Mouse (Mus musculus): Measurements from ENCODE around the gene Gm7694.

Gene Gm7694

GRCm38 (mm10) chr1:170282415-170283129 lies 23.6 kb downstream of the Gm7694 start:
- DNase-seq (ENCODE audit: low spot score), result no peak

DNA sequence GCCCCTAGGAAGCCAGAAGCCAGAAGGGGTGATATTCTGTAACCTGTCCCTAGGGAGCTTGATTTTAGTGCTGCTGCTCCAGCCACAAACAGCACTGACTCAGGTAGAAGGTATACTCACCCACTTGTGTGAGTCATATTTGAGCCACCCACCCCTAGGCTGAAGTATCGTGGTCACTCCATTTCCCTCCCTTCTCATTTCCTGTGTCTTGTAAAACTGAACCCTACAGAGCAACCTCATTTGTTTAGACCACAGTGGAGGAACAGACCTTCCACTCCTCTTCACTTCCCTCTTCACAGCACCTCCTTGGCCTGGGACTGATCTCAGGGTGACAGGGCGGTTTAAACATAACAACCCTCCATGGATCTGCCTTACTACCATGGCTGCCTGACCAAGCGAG lies 29.1 kb downstream of the Gm7694 start, which contains the start of gene Sh2d1b1:
TSS of gene Sh2d1b1 (plus strand) at position 305 of the 400 bp plus-strand sequence.
- no peak for DNase-seq (ENCODE audit: low spot score)

DNA sequence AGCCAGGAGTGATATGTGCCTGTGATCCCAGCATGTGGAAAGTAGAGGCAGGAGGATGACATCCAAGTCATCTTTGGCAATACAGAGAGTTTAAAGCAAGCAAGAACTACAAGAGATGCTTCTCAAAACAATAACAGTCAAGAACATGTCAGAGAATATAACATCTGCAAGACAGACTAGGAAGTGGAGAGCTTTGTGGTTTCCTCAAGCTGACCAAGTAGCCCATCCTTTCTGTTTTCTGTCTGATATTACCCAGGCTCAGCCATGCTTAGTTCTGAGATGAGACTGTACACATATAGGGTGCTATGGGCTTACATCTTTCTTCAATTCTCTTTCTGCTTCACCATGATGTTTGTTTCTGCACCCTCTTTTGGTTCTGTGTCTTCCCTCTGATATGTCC lies 32.9 kb downstream of the Gm7694 start:
- DNase-seq (ENCODE audit: low spot score), result no peak

DNA sequence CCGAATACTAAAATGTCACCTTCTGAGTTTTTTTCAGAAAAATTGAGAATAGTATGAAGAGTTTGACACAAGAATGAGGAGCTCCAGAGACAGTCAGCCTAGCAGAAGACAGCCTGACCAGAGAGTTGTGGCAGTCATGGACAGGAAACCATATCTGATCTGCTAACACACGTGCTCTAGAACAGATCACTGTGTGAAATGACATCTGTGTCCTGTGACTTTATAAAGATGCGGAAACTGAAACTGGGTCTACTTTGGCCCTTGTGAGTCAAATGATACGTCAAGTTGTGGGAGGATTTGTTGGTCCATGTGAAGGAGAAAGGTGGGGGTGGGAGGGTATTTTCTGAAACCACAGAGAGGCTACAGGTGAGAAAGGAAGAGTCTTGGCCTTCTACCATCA lies 35.4 kb downstream of the Gm7694 start:
- DNase-seq (ENCODE audit: low spot score), result no peak

DNA sequence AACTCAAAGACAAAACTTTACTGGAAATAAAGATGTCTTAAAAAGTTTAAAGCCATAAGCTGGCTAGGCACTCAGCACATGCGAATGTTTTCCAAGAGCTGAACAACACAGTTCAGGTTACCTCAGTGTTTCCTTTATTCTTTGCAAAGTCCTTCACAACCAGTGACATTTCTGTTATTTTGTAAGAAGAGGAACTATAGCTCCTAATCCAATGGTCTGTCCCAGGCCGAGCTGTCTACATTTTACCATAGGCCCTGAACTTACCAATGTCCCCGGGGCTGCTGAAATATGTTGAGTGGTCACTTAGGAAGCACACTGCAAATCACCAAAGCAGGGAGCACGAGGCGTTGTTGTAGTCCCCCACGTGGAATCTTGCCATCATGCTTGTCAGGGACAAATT lies 35.9 kb downstream of the Gm7694 start:
- DNase-seq (ENCODE audit: low spot score), result no peak

DNA sequence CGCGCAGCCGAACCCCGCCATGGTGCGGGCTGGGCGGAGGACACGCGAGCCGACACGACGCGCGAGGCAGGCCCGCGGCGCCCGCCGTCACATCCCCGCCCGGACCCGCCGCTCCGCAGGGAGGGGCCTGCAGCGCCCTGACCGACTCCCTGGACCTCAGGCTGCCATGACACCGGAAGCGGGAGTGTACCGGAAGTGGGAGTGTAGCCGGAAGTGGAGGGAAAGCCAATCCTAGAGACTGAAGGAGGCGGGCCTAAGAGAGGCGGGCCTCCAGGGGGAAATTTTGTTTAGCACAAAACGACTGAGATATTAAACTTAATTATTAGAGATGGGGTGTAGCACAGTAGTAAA lies 50.6 kb downstream of the Gm7694 start:
- peak; percentile 86 for DNase-seq (ENCODE audit: low spot score)

- peak; percentile 3 for DNase-seq (ENCODE audit: low spot score)
Measured at GRCm38 (mm10) chr1:170254893-170255559, 51.1 kb downstream of the Gm7694 start.

Data from urinary bladder, postnatal 14 days (tissue).